Mouse (Mus musculus) erythroblast, embryonic 14.5 days (primary cell): Measurements from ENCODE around the gene Scimp. TPM values are rescaled to one million over a fixed set of nuclear protein-coding genes. Genes with fewer than 3 reads are reported as not detected.

Source experiments
- H3K27me3 ChIP-seq: 2 replicates; pipeline ENCODE4 v1.6.1; 2012; ENCODE audit warnings: inconsistent platforms; ENCODE audit not compliant: control insufficient read depth
- H3K36me3 ChIP-seq: 2 replicates; pipeline ENCODE4 v1.6.1; 2012; ENCODE audit warnings: mild to moderate bottlenecking, inconsistent platforms; ENCODE audit not compliant: control insufficient read depth
- H3K4me1 ChIP-seq: 2 replicates; pipeline ENCODE4 v1.6.1; 2012; ENCODE audit warnings: inconsistent platforms; ENCODE audit not compliant: control insufficient read depth
- H3K4me3 ChIP-seq: replicated peaks from 2 replicates; pipeline ENCODE3; 2012; ENCODE audit warnings: moderate library complexity, mild to moderate bottlenecking, inconsistent platforms
- H3K9me3 ChIP-seq: 2 replicates; pipeline ENCODE4 v1.6.1; 2012; ENCODE audit warnings: low read length, inconsistent platforms, mixed read lengths; ENCODE audit not compliant: control insufficient read depth
- GATA1 ChIP-seq: IDR thresholded peaks from 2 replicates; pipeline ENCODE4 v1.6.1; 2012; ENCODE audit warnings: low read length, inconsistent platforms, mixed read lengths
- TAL1 ChIP-seq: IDR thresholded peaks from 3 replicates; pipeline ENCODE4 v1.6.1; 2012; ENCODE audit warnings: low read length, inconsistent platforms, mixed read lengths
- polyA plus RNA-seq: library from polyadenylated mRNA; stranded (reverse); fragments of >175 nt; gene quantifications from 2 replicates; pipeline ENCODE4 v1.2.3, GENCODE M21; 2012

The Scimp gene
- polyA plus RNA-seq, 1 experiment: not detected

GRCm38 (mm10) chr11:70805641-70806175 lies 6.7 kb downstream of the Scimp start:
- H3K4me1 ChIP-seq: no peaks in the 10 kb centered on the region
- no peaks in the 10 kb centered on the region for H3K36me3 ChIP-seq
- TF ChIP-seq GATA1: no peak
- no peak for TF ChIP-seq TAL1
- peaks cover 28% of the 10 kb centered on the region for H3K27me3 ChIP-seq
- H3K9me3 ChIP-seq: peaks cover 5% of the 10 kb centered on the region
- no peak overlapping the region for H3K4me3 ChIP-seq

DNA sequence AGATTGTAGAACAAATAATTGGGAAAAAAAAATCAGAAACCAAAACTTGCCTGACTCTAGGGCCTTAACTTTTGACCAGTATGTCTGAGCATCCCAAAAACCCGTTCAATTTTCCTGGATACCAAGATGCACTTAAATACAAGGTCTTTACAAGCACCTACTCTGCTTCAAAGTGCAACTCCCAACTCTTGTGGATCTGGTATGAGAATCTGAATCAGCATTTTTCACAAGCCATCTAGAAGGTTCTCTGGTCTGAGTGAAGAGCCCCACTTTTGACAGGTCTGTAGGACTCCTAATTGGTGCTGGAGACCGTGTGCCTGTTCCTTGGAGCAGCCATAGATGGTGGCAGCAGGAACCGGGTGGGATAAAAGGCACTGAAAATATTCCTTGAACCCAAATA lies 8.0 kb downstream of the Scimp start:
- Histone ChIP-seq H3K4me3 (no peak overlapping the region), H3K36me3 (no peaks in the 10 kb centered on the region), H3K27me3 (peaks cover 28% of the 10 kb centered on the region), H3K4me1 (no peaks in the 10 kb centered on the region), H3K9me3 (peaks cover 5% of the 10 kb centered on the region)
- TF ChIP-seq TAL1 (no peak), GATA1 (no peak)

GRCm38 (mm10) chr11:70803711-70804200 lies 8.6 kb downstream of the Scimp start:
- no peaks in the 10 kb centered on the region for H3K4me1 ChIP-seq
- no peak for TF ChIP-seq GATA1
- TF ChIP-seq TAL1: no peak

GRCm38 (mm10) chr11:70802865-70803261 lies 9.5 kb downstream of the Scimp start:
- TF ChIP-seq TAL1 (no peak), GATA1 (no peak)
- Histone ChIP-seq H3K36me3 (no peaks in the 10 kb centered on the region), H3K27me3 (peaks cover 28% of the 10 kb centered on the region), H3K4me3 (no peak overlapping the region), H3K4me1 (no peaks in the 10 kb centered on the region), H3K9me3 (peaks cover 5% of the 10 kb centered on the region)

More at GRCm38 (mm10) chr11:70803711-70804200, 8.6 kb downstream of the Scimp start:
- peaks cover 5% of the 10 kb centered on the region for H3K9me3 ChIP-seq
- no peak overlapping the region for H3K4me3 ChIP-seq
- H3K27me3 ChIP-seq: peaks cover 28% of the 10 kb centered on the region
- H3K36me3 ChIP-seq: no peaks in the 10 kb centered on the region

DNA sequence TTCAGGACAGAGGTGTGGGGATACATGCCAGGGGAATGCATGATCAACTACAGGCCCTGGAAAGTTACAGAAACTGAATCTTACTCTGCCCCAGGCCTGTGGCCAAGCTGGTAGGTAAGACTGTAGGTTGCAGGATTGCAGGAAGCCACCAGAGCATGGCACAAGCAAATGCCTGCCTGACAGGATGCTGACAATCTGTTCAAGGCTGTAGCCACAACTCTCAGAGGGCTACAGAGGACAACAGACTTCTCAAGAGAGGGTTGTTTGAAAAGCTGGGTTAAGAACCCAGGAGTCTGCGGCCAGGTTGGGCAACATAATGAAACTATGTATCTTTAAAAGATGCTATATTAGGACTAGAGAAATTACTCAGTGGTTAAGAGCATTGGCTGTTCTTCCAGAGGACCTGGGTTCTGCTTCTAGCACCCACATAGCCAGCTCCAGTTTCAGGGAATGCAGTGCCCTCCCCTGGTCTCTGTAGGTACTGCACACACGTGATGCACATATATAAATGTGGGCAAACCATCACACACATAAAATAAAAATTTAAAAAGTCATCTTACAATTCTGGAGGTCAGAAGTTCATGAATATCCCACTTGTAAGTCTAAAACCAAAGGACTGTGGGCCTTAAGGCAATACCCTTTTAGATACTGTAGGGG lies 10.1 kb downstream of the Scimp start:
- Histone ChIP-seq H3K4me1 (no peaks in the 10 kb centered on the region), H3K36me3 (no peaks in the 10 kb centered on the region), H3K9me3 (peaks cover 5% of the 10 kb centered on the region), H3K27me3 (peaks cover 28% of the 10 kb centered on the region), H3K4me3 (no peak overlapping the region)
- TF ChIP-seq TAL1: no peak
- no peak for TF ChIP-seq GATA1

DNA sequence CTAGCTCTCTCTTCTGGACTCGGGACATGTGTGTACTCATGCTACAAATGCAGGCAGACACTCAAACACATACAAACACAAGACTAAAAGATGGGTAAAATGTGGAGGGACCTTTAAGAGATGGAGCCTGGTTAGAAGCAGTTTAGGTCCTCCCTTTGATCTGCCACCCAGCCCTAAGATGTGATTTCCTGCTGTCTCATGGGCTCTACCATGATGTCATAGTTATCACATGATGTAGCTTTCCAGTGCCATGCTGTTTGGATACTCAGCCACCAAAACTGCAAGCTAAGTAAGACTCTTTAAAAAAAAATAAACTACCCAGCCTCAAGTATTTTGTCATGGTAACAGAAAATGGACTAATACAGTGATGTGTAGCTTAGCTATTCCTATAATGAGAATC lies 20.0 kb downstream of the Scimp start:
- Histone ChIP-seq H3K27me3 (no peaks in the 10 kb centered on the region), H3K36me3 (no peaks in the 10 kb centered on the region), H3K4me3 (no peak overlapping the region), H3K9me3 (no peaks in the 10 kb centered on the region), H3K4me1 (no peaks in the 10 kb centered on the region)
- TF ChIP-seq GATA1 (no peak), TAL1 (no peak)

- no peaks in the 10 kb centered on the region for H3K4me1 ChIP-seq
- H3K4me3 ChIP-seq: no peak overlapping the region
- no peak for TF ChIP-seq TAL1
- no peak for TF ChIP-seq GATA1
- H3K36me3 ChIP-seq: no peaks in the 10 kb centered on the region
- no peaks in the 10 kb centered on the region for H3K9me3 ChIP-seq
- 0 out of 2 replicates have a peak, but pooled peaks cover 2% of the 10 kb centered on the region for H3K27me3 ChIP-seq
Measured at GRCm38 (mm10) chr11:70791676-70792075, 20.7 kb downstream of the Scimp start.

- Histone ChIP-seq H3K4me3 (no peak overlapping the region), H3K27me3 (peaks cover 3% of the 10 kb centered on the region; the same call in 1 of the 2 replicates), H3K9me3 (no peaks in the 10 kb centered on the region), H3K36me3 (no peaks in the 10 kb centered on the region), H3K4me1 (no peaks in the 10 kb centered on the region)
- TF ChIP-seq TAL1 (no peak), GATA1 (no peak)
Measured at GRCm38 (mm10) chr11:70790874-70791551, 21.4 kb downstream of the Scimp start.

- Histone ChIP-seq H3K4me3 (no peak overlapping the region), H3K4me1 (no peaks in the 10 kb centered on the region), H3K36me3 (no peaks in the 10 kb centered on the region), H3K9me3 (no peaks in the 10 kb centered on the region), H3K27me3 (peaks cover 3% of the 10 kb centered on the region; the same call in 1 of the 2 replicates)
- TF ChIP-seq GATA1 (no peak), TAL1 (no peak)
Measured at GRCm38 (mm10) chr11:70790426-70790825, 22.0 kb downstream of the Scimp start.
